Mouse (Mus musculus): ENCODE measurements around the gene Dock10. TPM values are rescaled to one million over a fixed set of nuclear protein-coding genes. Genes with fewer than 3 reads are reported as not detected.

Gene Dock10
- polyA plus RNA-seq, 1 experiment, result not detected

DNA sequence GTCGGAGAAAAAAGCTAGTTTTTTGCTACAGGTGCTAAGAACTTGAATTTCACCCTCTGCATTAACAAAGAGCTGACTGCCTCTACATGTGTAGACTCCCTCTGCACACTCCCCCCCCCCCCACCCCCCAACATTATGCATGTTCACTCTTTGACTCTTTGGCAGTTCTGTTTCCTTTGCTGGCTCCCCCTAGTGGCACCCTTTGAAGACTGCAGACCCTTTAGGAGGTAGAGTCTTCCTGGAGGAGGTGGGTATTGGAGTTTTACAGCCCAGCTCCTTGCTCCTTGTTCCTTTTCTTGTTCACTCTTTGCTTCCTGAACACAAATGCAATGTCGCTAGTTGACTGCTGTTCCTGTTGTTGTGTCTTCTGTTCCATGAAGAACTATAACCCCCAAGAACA, 181.4 kb downstream of the Dock10 start:
- no peak for TF ChIP-seq CTCF (IDR thresholded peaks at IDR 0.05; ENCODE audit: insufficient read depth, low read depth, low read length)
- TF ChIP-seq POLR2A (IDR thresholded peaks at IDR 0.05; ENCODE audit: insufficient read depth, low read depth, low read length), result no peak
- no peak overlapping the region for H3K27ac ChIP-seq (ENCODE audit: insufficient read depth, low read depth, low read length)
- no peaks in the 10 kb centered on the region for H3K4me1 ChIP-seq (ENCODE audit: control insufficient read depth, insufficient read depth, low read length)
- WGBS, result 86% methylated on average over 2 of the region's 2 CpGs
- H3K4me3 ChIP-seq (ENCODE audit: insufficient read depth, low read depth, low read length), result no peak overlapping the region

DNA sequence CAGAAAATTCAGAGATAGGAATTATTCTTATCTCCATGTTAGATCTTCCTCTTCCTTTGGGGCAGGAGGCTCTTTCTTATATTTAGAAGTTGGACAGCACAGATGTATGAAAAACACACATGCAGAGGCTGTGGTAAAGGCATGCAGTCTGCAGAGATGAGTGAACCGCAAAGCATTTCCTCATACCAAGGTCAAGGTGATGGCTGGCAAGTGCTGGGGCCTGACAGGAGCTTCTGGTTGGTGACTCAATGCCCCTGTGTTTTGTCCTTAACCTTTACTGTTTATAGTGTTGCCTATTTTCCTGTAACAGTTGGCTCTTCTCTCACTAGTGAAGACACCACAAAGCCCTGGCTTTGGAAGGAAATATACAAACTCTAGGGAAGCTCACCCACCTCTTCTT, 201.9 kb downstream of the Dock10 start:
- 97% methylated on average over 1 of the region's 1 CpGs for WGBS
- no peak overlapping the region for H3K27ac ChIP-seq (ENCODE audit: insufficient read depth, low read depth, low read length)
- TF ChIP-seq POLR2A (IDR thresholded peaks at IDR 0.05; ENCODE audit: insufficient read depth, low read depth, low read length), result no peak
- TF ChIP-seq CTCF (IDR thresholded peaks at IDR 0.05; ENCODE audit: insufficient read depth, low read depth, low read length), result no peak
- H3K4me3 ChIP-seq (ENCODE audit: insufficient read depth, low read depth, low read length), result no peak overlapping the region
- no peaks in the 10 kb centered on the region for H3K4me1 ChIP-seq (ENCODE audit: control insufficient read depth, insufficient read depth, low read length)

DNA sequence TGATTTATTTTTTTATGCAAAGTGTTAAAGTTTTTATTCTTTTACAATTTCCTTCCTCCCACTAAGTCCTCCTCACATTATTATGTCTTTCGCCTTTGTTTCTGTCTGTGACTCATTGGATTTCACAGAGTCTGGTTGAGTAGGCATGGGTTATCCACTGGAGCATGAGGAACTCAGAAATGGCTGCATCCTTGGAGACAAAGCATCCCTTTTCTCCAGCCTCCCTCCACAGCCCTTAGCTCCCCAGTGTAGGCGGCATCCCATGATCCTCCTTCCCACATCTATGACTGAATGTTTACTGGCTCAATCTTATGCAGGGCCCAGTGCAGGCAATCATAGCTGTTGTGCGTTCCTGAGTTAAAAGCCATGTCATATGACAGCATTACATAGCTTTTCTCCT, 216.8 kb downstream of the Dock10 start:
- 40% methylated on average over 3 of the region's 3 CpGs for WGBS
- TF ChIP-seq CTCF (IDR thresholded peaks at IDR 0.05; ENCODE audit: insufficient read depth, low read depth, low read length) (no peak), POLR2A (IDR thresholded peaks at IDR 0.05; ENCODE audit: insufficient read depth, low read depth, low read length) (no peak)
- Histone ChIP-seq H3K4me3 (ENCODE audit: insufficient read depth, low read depth, low read length) (no peak overlapping the region), H3K4me1 (ENCODE audit: control insufficient read depth, insufficient read depth, low read length) (no peaks in the 10 kb centered on the region), H3K27ac (ENCODE audit: insufficient read depth, low read depth, low read length) (no peak overlapping the region)

DNA sequence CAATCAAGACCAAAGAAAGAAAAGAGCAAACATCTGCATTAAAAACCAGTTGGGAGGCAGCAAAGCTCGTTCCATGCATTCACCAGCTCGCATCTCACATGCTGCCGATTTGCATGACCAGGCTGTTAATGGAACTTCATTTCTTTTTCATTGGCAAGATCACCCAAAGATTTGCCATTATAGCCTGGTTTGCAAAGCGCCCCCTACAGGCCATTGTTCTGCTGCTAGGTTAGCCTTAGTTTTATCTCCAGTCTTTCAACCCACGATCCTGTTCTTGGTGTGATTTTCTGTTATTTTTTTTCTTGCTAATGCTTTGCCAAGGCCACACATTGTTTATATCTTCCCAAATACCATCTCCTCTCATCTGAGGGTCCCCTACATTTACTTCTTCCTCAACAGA, 236.1 kb downstream of the Dock10 start:
- TF ChIP-seq CTCF (IDR thresholded peaks at IDR 0.05; ENCODE audit: insufficient read depth, low read depth, low read length) (peak; percentile 21; the same call in 1 of the 2 replicates), POLR2A (IDR thresholded peaks at IDR 0.05; ENCODE audit: insufficient read depth, low read depth, low read length) (no peak)
- H3K4me3 ChIP-seq (ENCODE audit: insufficient read depth, low read depth, low read length), result no peak overlapping the region
- 0 out of 2 replicates have a peak, but pooled peaks cover 2% of the 10 kb centered on the region for H3K4me1 ChIP-seq (ENCODE audit: control insufficient read depth, insufficient read depth, low read length)
- WGBS, result 76% methylated on average over 5 of the region's 5 CpGs
- H3K27ac ChIP-seq (ENCODE audit: insufficient read depth, low read depth, low read length), result no peak overlapping the region

DNA sequence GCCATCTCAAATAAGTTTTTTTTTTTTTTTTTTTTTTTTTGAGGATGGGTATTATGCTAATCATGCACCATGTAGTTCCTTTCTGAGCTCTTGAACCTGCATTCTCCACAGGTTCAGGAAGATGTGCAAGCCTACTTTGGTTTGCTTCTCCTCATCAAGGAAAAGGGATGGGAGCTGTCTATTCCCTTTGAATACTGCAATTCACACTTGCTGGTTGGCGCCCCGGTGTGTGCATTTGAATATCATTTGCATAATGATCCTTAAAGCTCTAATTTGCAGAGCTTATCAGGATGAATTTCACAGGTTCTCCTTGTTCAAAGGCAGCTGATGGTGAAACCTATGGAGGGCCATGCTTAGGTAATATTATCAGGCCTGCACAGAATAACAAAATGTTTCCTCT, 237.9 kb downstream of the Dock10 start:
- no peak overlapping the region for H3K4me3 ChIP-seq (ENCODE audit: insufficient read depth, low read depth, low read length)
- no peak overlapping the region for H3K27ac ChIP-seq (ENCODE audit: insufficient read depth, low read depth, low read length)
- WGBS, result 27% methylated on average over 2 of the region's 2 CpGs
- H3K4me1 ChIP-seq (ENCODE audit: control insufficient read depth, insufficient read depth, low read length), result 0 out of 2 replicates have a peak, but pooled peaks cover 2% of the 10 kb centered on the region
- TF ChIP-seq POLR2A (IDR thresholded peaks at IDR 0.05; ENCODE audit: insufficient read depth, low read depth, low read length) (no peak), CTCF (IDR thresholded peaks at IDR 0.05; ENCODE audit: insufficient read depth, low read depth, low read length) (no peak)

DNA sequence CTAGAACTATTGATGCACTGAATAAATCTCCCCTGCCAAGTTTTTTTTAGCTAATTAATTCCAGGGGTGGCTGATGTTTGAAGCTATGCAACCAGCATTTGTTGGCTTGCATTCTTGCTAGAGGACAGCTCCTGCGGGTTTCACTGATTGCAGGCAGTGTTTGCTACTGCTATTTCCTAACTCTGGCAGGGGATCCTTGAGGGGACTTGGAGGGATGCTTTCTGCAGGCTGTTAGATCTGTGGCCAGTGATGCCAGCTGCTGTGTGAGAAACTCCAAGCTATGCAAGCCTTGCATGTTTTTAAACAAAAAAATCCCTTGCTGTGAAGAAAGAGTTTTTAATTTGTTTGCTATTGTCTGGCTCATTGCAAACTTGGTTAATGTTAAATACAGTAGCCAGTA, 238.4 kb downstream of the Dock10 start:
- TF ChIP-seq CTCF (IDR thresholded peaks at IDR 0.05; ENCODE audit: insufficient read depth, low read depth, low read length), result no peak
- TF ChIP-seq POLR2A (IDR thresholded peaks at IDR 0.05; ENCODE audit: insufficient read depth, low read depth, low read length), result no peak
- 0 out of 2 replicates have a peak, but pooled peaks cover 2% of the 10 kb centered on the region for H3K4me1 ChIP-seq (ENCODE audit: control insufficient read depth, insufficient read depth, low read length)
- H3K4me3 ChIP-seq (ENCODE audit: insufficient read depth, low read depth, low read length), result no peak overlapping the region
- 8% methylated on average over 1 of the region's 1 CpGs for WGBS
- H3K27ac ChIP-seq (ENCODE audit: insufficient read depth, low read depth, low read length), result no peak overlapping the region

DNA sequence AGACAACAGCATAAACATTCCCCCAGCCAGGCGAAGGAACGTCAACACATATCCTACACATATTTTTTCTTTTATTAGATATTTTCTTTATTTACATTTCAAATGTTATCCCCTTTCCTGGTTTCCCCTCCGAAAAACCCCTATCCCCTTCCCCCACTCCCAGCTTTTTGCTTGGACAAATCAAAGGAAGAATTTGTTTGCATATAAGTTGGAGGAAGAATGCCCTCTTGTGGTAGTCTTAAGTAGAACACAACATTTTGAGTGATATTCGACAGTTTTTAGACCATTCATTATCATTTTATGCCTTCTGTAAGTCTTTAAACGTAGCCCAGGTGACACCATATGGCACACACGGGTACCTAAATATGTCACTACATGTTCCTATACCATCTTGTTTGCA, 242.5 kb downstream of the Dock10 start:
- Histone ChIP-seq H3K4me3 (ENCODE audit: insufficient read depth, low read depth, low read length) (no peak overlapping the region), H3K4me1 (ENCODE audit: control insufficient read depth, insufficient read depth, low read length) (0 out of 2 replicates have a peak, but pooled peaks cover 2% of the 10 kb centered on the region), H3K27ac (ENCODE audit: insufficient read depth, low read depth, low read length) (no peak overlapping the region)
- 43% methylated on average over 6 of the region's 6 CpGs for WGBS
- TF ChIP-seq CTCF (IDR thresholded peaks at IDR 0.05; ENCODE audit: insufficient read depth, low read depth, low read length), result no peak
- TF ChIP-seq POLR2A (IDR thresholded peaks at IDR 0.05; ENCODE audit: insufficient read depth, low read depth, low read length), result no peak

DNA sequence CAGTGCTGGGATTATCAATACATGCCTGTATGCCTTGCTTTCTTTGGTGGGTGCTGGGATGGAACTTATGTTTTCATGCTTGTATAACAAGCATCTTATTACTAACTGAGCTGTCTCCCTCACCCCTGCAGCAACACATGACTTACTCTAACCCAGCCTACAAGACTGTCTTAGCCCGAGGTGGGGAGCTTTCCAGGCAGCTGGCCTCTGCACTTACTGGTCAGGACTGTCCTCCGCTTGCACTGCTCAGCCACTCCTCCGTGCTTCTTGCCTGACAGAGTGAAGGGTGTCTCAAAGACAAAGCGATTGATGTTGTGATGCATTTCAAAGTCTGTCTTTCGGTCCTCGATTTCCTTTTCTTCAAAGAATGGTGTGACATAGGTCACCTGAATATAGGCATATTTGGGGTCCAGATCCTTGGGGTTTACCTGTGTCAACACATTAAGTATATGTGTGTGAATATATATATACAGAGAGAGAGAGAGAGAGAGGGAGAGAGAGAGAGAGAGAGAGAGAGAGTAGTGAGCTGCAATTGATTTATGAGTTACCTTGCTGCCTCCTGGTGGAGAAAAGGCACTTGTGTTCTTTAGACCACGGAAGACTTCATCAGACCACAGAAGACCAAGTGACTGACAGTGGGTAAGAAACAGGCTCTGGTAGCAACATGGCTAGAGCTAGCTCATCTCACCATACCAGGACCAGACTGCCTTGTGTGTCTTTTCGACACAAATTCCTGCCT, 245.9 kb downstream of the Dock10 start:
- no peak for TF ChIP-seq POLR2A (IDR thresholded peaks at IDR 0.05; ENCODE audit: insufficient read depth, low read depth, low read length)
- TF ChIP-seq CTCF (IDR thresholded peaks at IDR 0.05; ENCODE audit: insufficient read depth, low read depth, low read length), result no peak
- Histone ChIP-seq H3K27ac (ENCODE audit: insufficient read depth, low read depth, low read length) (no peak overlapping the region), H3K4me3 (ENCODE audit: insufficient read depth, low read depth, low read length) (no peak overlapping the region), H3K4me1 (ENCODE audit: control insufficient read depth, insufficient read depth, low read length) (no peaks in the 10 kb centered on the region)
- WGBS, result 72% methylated on average over 8 of the region's 8 CpGs

DNA sequence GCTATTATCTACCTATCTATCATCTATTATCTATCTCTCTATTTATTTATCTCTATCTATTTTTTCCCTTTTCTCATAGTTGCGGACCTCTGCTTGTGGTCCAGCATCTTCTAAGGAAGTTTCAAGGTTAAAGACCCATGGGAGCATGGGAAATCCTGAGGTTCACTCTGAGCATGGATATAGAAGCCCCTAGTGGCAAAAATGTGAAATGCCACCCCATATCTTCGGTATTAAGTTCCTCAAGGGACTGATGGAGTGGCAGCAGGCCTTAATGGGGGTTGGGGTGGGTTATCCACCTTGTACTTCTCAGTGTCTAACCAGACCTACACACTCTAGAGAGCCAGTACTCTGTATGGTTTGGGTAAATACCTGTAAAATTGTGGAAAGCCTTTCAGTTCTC, 253.6 kb downstream of the Dock10 start:
- Histone ChIP-seq H3K4me1 (ENCODE audit: control insufficient read depth, insufficient read depth, low read length) (no peaks in the 10 kb centered on the region), H3K27ac (ENCODE audit: insufficient read depth, low read depth, low read length) (no peak overlapping the region), H3K4me3 (ENCODE audit: insufficient read depth, low read depth, low read length) (no peak overlapping the region)
- 80% methylated on average over 2 of the region's 2 CpGs for WGBS
- TF ChIP-seq POLR2A (IDR thresholded peaks at IDR 0.05; ENCODE audit: insufficient read depth, low read depth, low read length), result no peak
- TF ChIP-seq CTCF (IDR thresholded peaks at IDR 0.05; ENCODE audit: insufficient read depth, low read depth, low read length), result no peak
